Mouse (Mus musculus) cerebellum, adult (tissue): Measurements from ENCODE around the gene Dqx1.

Experiments
- ATAC-seq: cut with Nextera tagmentation; 2 replicates; pipeline ENCODE4 v1.9.2; 2017; ENCODE audit warnings: mild to moderate bottlenecking, moderate library complexity, mixed read lengths; ENCODE audit not compliant: insufficient number of reproducible peaks, low FRiP score, low TSS enrichment

Dqx1 gene

GRCm38 (mm10) chr6:83032769-83033191, 24.9 kb upstream of the Dqx1 start:
- ATAC-seq = no peak

DNA sequence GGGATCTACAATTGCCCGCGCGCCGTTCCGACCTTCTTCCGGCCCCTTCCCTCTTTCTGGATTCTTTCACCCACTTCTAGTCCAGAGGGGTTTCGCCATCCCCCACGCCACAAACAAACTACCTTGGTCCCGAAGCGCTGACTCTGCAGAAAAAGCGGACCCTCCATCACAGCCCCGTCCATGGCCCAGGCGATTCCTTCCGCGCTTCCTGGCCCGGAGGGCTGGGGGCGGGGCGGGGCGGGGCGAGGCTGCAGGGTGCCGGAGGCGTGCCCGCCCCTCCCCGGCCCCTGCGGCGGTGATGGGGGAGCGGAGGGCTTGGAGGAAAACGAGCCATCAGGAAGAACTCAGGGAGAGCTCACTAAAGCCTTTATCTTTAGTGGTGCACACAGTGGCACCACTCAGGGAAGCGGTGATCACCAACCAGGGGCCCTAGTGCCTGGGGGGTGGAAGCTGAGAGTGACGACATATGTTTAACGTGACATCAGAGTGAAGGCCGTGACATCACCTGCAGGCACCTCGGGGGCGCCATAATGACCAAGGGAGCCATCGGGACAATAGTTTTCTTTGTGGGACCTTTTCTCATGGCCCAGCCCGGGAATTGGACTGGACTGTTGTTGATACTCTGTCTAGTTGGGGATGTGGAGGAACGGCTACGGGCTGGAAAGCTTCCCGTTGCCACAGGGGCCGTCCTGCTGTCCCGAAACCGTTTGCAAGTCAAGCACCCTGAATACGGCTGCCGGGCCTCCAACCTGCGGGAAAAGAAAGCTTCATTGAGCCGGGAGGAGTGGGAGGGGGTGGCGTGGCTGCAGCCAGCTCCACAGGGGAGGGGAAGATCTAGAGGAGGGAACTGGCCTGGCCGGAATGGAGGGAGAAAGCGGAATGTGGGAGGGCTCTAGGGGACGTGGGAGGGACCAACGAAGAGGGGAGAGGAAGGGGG, 24.1 kb upstream of the Dqx1 start, which contains the start of the genes Dok1 and Loxl3:
Dok1 (minus strand) TSS at position 223 of the 937 bp plus-strand sequence.
Loxl3 (plus strand) TSS at position 925 of the 937 bp plus-strand sequence.
- no peak for ATAC-seq

DNA sequence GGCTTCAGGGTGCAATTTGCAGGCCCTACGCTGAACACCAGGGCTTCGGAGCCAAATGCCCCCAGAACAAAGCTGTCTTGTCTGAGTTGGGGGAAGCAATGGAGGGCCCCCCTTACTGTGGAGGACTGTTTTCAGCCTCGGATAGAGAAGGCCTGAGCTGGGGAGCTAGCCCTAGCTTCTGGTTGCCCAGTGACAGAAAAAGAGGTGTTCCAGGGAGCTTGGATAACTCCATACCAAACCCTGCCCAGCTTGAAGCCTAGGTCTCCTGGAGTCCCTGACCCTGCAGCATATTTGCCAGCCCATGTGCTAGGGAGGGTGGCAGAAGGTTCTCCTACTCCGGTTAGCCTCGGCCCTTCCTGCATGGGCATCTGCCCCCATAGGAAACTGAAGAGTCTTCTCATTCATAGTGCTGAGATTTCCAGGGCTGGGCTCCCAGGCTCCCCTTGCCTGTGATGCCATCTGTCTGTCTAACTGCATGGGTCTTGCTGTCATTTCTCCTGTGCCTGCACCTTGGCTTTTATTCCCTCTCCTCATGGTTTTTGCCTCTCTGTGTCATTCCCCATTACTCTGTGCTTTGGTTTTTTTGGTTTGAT, 23.1 kb upstream of the Dqx1 start:
- ATAC-seq = no peak

DNA sequence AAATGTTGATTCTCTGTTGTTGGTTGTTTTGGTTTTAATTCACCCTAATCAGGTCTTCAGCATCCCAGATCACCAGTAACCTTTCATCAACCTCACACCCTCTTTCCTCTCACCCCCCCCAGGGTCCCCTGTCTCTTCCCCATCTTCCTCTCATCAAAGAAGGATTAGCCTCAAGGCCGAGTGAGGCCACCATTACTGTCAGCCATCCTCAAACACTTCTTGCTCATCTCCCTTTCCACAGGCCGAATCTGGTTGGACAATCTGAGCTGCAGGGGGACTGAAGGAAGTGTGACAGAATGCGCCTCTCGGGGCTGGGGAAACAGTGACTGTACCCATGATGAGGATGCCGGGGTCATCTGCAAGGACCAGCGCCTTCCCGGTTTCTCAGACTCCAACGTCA, 20.5 kb upstream of the Dqx1 start:
- ATAC-seq = no peak

DNA sequence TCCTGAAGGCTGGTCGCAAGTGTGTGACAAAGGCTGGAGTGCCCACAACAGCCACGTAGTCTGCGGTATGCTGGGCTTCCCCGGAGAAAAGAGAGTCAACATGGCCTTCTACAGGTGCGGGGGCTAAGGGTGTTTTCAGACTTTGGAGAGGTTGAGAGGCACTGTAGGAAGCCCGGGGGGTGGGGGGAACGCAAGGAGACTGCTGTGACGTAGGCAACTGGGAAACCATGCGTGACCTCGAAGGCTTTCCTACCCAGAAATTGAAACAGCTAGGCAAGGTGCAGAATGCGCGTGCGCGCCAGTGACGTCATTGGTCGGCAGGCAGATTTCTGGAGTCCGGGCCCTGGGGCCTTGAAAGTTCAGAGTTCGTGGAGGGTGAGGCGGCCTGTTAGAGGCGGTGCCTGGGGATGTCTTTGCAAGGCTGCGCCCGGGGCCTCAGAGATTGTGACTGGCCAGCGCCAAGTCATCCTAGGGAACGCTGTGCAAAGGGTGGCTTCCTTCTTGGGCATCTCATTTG, 19.1 kb upstream of the Dqx1 start:
- ATAC-seq = peak; percentile 74

DNA sequence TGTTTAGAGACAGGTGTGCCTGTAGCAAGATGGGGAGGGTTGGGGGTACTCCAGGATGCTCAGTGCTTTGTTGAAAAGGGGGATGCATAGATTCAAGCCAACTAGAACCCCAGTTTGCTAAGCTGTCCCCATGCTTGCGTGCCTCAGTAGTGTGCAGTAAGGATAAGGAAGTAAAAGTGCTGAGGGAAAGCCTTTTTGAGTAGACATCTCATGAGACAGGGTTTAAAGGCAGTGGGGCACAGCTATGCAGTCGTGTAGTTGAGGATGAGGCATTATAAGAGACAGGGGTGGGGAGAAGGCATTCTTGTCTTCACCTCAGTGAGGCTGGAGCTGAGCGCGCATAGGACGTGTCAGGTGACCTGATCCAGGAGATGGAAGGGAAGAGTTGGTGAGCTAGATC, 17.0 kb upstream of the Dqx1 start:
- ATAC-seq = no peak

DNA sequence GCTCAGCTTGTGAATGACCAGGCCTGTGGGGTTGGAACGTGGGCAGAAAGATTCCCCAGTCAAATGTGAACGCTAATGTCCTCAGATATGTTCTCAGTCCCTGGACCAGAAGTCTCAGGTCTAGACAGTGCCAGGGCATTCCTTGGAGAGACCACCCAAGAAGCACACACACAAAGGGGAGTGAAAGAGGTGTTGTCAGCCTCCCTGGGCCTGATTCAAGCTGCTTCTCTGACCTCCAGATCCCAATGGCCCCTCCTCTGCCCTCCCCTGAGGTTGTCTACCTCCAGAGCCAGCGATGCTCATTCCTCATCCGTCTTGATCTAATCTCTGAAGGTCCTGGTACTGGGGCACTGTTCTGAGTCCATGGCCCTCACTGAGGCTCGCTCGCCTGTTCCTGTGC, 14.1 kb upstream of the Dqx1 start:
- ATAC-seq = no peak

DNA sequence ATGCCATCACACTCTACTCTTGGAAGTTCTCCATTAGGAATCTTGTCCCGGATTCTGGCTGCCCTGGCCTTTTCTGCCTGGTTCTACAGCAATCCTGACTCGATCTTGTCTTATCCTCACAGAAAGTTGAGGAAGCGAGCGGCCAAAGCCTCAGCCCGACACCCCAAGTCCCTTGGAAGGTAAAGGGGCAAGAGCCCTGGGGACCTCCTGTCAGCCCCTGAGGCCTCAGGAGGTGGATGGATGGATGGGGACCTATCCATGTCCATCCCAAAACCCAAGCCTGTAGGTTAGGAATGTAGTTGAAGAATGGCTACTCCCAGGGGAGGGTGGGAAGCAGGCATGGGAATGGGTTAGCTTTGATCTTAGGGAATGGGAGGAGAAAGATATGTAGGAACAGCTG, 13.7 kb upstream of the Dqx1 start:
- no peak for ATAC-seq

DNA sequence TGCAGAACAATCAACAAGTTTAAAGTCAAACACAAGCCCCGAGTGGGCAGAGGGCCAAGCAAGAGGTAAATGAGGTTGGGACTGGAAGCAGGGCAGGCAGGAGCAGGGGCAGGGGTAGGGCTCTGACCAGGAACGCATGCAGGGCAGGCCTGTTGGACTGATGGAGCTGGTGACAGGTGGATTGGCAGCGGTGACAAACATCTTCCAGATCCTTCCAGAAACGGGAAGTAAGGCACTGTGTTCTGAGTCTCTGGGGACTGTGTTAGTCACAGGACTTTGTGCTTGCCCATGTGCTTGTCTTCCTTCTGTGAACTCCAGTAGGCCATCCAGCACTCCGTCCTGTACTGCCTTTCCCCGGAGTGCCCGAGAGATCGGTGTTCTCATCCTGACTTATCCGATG, 12.9 kb upstream of the Dqx1 start:
- ATAC-seq = no peak

DNA sequence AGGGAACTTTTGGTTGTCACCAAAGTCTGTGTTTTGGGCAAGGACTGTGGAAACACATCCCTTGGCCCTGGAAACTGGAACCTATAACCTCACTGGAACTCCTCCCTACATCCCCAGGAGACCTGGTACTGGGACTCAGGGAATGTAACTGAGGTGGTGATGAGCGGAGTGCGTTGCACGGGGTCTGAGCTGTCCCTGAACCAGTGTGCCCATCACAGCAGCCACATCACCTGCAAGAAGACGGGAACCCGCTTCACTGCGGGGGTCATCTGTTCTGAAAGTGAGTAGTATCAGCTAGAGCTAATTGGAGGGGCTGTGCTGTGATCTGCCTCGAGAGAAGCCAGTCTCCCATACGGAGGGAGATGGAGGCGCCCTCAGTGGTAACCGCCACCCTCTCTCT, 8.3 kb upstream of the Dqx1 start:
- no peak for ATAC-seq

DNA sequence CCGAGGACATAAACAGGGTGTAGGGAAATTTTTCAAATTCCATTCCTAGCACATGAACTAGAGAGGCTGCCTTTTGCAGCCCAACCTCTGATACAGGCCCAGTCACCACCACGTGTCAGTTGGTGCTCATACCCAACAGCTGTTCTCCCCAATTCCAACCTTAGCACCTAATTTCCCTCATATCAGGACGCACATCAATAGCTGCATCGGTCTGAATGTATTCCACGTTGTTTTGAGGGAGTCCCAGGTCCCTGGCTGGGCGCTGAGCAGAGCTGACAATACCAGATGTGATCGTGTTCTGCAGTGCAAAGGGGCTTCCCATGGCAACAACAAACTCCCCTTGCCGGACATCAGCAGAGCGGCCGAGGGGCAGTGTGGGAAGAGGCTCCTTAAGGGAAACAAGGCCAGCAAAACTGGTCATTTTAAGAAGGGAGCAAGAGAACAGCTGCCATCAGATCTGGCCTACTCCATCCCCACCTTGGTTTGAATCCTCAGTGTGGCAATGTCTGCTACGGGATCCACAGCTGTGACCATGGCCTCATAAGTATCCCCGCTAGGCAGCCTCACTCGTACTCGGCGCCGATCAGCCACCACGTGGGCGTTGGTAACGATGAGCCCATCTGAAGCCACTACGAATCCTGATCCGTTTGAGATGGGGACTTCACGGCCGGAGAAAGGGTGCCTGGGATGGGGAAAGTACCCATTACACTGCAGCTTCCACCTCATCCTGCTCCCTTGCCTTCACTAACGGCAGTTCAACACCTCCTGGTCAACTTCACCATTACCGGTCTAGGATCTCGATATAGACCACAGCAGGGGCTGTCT, 4.3 kb upstream of the Dqx1 start:
- no peak for ATAC-seq

GRCm38 (mm10) chr6:83054074-83054851, 3.4 kb upstream of the Dqx1 start, which contains the start of gene Aup1:
TSS of gene Aup1 (plus strand) at chr6:83054521.
- ATAC-seq = peak; percentile 93

GRCm38 (mm10) chr6:83054871-83055431, 2.7 kb upstream of the Dqx1 start, which contains the start of gene Htra2:
TSS of gene Htra2 (minus strand) at chr6:83055273.
- ATAC-seq = peak; percentile 24

- no peak for ATAC-seq
Measured at GRCm38 (mm10) chr6:83058725-83059124, 1.1 kb downstream of the Dqx1 start.

DNA sequence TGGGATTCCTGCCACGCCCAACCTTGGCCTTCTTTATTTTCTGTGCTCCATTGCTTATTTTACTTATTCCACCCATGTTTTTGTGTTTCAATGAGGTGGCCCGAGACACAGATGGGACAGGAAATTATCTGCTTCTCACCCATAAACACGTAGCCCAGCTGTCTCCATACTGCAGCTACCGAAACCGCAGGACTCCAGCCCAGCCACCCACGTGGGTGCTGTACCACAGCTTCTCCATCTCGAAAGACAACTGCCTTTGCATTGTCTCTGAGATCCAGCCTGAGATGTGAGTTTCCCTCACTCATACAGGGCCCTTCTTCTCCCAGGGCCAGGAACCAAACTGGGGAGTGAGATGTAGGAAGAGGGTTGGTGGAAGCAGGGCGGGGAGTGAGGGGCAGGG, 8.4 kb downstream of the Dqx1 start:
- no peak for ATAC-seq

- ATAC-seq = no peak
Measured at GRCm38 (mm10) chr6:83066441-83066840, 8.8 kb downstream of the Dqx1 start.

DNA sequence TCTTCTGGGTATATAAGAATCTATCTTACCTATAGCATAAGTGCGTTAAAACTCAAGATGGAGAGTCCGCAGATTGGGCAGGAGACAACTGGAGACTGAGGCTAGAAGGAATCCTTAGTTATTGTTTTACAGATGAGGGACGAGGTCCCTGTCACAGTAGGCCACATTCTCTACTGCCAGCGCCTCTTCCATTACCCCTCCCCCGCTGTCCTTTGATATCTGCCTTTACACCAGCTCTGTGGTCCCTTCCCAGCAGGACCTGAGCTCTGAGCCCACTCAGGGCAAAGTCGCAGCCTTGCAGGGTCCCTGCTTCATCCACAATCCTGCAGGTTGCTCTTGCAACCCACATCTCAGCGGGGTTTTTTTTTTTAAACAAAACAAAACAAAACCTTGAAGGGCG, 10.6 kb downstream of the Dqx1 start:
- ATAC-seq = no peak

DNA sequence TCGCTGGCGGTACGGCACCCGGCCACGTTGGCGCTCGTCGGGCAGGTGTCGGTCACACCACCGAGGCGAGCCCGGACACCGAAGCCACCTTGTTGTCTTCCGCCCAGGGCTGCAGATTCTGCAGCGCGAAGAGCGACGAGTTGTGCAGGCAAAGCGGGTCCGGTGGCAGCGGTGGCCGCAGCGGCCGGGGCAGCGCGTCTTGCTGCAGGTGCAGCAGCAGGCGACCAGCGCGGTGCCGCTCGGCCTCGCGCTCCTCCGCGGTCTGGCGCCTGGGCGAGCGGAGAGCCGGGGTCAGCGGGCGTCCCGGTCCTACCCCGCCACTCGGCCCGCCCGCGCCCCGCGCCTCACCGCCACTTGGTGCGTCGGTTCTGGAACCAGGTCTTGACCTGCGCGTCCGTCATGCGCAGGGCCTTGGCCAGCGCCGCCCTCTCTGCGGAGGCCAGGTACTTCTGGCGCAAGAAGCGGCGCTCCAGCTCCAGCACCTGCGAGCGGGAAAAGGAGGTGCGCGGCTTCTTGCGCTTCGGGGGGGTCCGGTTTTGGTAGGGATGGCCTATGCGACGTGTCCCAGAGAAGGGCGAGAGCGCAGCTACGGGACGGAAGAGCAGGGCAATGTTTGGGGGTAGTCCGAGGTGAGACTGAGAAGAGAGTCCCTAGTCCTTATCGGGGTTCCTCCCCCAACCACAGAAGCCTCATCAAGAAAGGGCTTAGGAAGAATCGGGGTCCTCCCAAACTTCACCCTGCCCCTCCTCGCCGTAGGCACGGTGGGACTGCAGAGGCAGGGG, 11.3 kb downstream of the Dqx1 start:
- no peak for ATAC-seq
